Mouse (Mus musculus): ENCODE data around the gene Eci2.
"Not testable (repeated sequence)": the region's sequence is repeated elsewhere in the genome, so short reads cannot be mapped to it uniquely, and the experiment has no call there.

Eci2 gene

GRCm38 (mm10) chr13:34991581-34992273 lies 35.2 kb downstream of the Eci2 start:
- no peak for DNase-seq

DNA sequence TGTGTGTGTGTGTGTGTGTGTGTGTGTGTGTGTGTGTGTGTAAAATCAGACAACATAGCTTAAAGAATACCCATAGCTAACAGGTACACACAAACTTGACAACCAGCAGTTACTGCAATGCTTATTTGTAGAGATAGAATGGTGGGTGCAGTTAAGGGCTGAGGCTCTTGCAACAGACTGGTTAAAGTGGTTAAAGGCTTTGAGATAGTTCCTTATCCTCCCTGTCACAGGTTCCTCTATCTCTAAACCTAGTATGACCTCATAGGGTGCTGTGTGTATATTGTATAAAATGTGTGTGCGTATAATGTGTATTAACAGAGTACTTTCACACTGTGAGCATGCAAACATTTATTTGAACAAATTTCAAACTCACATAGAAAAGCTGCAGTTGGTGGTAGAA lies 43.4 kb downstream of the Eci2 start:
- not testable (repeated sequence) for DNase-seq

DNA sequence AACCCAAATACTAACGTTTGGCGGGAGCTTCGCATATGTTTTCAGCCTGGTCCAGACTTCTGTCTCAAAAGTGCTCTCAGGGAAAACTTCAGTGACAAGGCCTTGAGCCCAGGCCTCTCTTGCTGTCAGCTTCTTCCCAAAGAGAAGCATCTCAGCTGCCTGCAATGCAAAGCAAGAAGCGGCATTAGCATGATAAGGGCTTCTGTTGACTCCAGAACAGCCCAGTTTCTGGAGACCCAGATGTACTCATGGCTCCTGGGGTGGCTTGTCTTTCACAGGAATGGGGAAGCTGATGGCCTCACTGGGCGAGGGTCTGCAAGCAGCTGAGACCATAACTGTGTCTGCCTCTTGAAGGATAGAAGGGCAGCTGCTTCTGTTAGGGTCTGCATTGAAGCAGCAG lies 48.3 kb downstream of the Eci2 start:
- not testable (repeated sequence) for DNase-seq

GRCm38 (mm10) chr13:34977410-34977809 lies 49.5 kb downstream of the Eci2 start:
- DNase-seq, result no peak

DNA sequence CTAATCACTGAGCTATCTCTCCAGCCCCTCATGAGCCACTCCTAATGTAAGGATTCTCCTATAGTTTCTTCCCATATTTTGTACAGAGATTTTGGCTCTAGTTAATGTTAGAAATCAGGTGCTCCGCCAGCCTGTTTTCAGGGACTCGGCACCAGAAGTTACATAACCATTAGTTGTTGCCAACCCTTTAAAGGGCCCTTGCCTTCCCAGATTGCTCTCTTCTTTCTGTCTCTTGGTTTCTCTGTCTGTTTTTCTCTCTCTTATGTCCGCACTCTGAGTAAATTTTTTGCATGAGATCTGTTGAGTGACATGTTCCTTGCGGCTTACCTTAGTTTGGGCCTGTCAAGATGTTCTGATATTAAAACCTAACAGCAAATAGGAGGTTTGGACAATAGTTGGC lies 50.8 kb downstream of the Eci2 start:
- DNase-seq, result peak in 1 of 2 experiments; percentile 19

GRCm38 (mm10) chr13:34973770-34974169 lies 53.1 kb downstream of the Eci2 start:
- DNase-seq, result no peak

DNA sequence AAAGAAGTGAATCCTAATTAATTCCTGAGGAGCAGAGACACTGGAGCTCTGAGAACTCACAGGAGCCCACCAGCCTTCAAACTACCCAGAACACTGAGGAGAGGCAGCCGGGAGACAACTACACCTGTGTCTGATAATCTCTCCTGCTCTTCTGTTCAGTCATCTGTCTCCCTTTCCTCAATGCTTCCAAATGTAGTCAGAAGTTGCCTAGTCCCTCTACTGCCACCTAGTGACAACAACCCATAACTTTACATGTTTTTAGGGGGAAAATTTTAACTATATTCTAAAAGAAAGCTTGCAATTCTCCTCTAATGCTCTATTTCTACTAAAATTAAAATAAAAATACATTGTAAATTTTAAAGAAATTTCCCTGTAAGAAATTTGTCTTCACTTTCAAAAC lies 53.7 kb downstream of the Eci2 start:
- DNase-seq, result no peak

DNA sequence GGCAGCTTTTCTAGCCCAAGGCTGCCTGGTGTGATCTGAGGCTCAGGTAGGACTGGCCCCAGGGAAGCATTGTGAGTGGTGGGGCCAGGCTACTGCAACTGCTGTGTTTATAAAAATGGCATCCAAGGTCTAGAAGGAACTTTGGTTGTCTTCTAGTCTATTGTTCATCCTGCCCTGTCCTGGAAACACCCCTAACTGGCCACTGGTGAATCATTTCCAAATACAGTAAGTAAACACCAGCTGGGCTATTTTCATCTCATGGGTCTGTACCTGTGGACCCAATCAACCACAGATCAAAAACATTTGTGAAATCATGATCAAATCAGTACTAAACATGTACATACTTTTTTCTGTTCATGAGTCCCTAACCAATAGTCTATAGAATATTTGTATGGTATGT lies 54.4 kb downstream of the Eci2 start:
- not testable (repeated sequence) for DNase-seq

DNA sequence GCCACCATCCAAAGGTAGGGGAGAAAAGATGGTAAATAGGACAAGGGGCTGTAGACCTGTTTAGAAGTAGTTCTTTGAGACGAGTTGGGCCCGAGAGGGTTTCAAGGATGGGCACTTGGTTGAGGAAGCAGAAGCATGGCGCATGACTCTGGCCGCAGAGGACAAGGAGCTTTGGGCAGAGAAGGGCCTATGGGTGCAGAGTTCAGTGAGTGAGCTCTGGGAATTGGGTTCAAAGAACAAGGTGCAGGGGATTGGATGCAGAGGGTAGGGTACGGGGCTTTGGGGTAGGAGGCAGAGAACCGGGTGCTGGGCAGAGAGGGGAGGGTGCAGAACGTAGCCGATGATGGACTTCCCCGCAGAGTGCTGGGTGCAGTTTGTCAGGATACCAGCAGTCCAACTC lies 61.2 kb downstream of the Eci2 start:
- DNase-seq, result peak in 1 of 2 experiments; percentile 16

DNA sequence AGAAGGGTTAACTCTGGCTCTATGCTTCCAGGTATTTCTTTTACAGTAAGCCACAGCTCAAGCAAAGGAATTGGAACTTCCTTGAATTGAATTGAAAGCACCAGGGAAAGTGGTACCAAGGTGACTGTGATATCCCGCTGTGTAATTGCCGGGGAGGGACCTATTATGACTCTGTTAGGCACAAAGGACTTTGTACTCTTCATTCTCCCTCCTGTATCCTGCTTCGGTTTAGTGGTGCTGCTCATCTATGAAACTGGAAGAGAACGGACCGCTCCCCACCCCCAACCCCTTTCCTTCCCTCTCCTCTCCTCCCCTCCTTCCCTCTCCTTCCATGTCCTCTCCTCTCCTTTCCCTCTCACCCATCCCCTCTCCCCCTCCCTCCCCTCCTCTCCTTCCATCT lies 62.0 kb downstream of the Eci2 start:
- DNase-seq, result peak; percentile 26 to 38

DNA sequence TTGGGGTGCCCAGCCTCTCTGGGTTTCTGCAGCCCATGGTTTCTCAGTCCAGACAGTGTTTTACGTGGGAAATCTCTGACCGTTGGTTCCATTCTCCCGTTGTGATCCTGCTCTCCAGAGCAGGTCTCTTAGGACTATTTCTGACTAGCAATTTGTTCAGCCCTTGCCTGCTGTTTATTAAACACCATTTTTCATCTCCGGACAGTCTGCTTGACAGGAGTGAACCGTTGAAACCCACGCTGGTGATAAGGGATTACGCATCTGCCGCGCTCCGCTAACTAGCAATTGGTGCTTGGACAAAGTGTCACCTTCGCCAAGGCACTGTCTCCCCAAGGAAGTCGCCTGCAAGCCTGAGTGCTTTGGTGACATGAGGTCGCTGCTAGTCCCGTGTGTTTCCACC lies 62.5 kb downstream of the Eci2 start:
- DNase-seq, result peak; percentile 17 to 18

GRCm38 (mm10) chr13:34963511-34964397 lies 63.1 kb downstream of the Eci2 start, which contains the start of gene Eci3:
Gene Eci3, minus strand, starts transcription at chr13:34963810.
- peak; percentile 92 to 94 for DNase-seq

GRCm38 (mm10) chr13:34960996-34961770 lies 65.7 kb downstream of the Eci2 start:
- DNase-seq, result peak; percentile 45 to 71

DNA sequence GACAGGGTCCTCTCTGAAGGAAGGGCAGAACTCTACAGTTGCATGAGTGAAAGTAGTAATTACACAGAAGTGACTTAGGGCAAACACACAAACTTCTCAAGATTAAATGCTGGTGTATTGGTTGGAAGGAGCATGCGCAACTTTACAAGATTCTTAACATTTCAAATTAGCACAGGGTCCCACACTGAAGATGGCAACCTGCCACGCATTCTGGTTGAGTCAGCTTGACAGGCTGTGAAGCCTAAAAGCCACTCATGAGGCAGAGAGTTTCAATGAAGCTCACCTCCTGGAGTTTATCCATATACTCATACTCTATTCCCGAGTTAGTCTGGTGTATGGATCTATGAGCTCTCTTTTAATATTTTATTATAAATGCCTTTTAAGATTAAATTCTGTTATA lies 68.7 kb downstream of the Eci2 start:
- peak; percentile 19 for DNase-seq

GRCm38 (mm10) chr13:34956901-34957300 lies 70.0 kb downstream of the Eci2 start:
- no peak for DNase-seq

DNA sequence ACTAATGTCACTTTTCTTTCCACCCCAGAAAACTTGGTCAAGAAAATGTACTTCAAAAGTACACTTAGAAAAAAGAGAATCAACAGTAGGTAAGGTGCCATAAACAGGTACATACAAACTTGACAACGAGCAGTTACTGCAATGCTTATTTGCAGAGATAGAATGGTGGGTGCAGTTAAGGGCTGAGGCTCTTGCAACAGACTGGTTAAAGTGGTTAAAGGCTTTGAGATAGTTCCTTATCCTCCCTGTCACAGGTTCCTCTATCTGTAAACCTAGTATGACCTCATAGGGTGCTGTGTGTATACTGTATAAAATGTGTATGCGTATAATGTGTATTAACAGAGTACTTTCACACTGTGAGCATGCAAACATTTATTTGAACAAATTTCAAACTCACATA lies 75.5 kb downstream of the Eci2 start:
- DNase-seq, result not testable (repeated sequence)

GRCm38 (mm10) chr13:34942370-34942769 lies 84.5 kb downstream of the Eci2 start:
- DNase-seq, result no peak

GRCm38 (mm10) chr13:34934931-34935644 lies 91.8 kb downstream of the Eci2 start:
- no peak for DNase-seq
